Mouse (Mus musculus) MEL (cell line): ENCODE results near the gene Fanca. TPM values are rescaled to one million over a fixed set of nuclear protein-coding genes. Genes with fewer than 3 reads are reported as not detected.
A peak's percentile ranks its signal among the peaks of the same experiment; 100 is the strongest.

Source experiments
- DNase-seq: peaks from one replicate; pipeline ENCODE4 v3.0.0; 2011; ENCODE audit warnings: low read depth, low spot score
- H3K27ac ChIP-seq: 2 replicates; pipeline ENCODE4 v1.5.1; 2012; ENCODE audit warnings: low read depth, mild to moderate bottlenecking, control low read depth, low read length, moderate library complexity; ENCODE audit not compliant: control insufficient read depth
- H3K27me3 ChIP-seq, 2 experiments: fragments of 150-350 bp in 1 of 2; sonication (generic) in 1 of 2; 2 replicates each; pipeline ENCODE4 v1.6.1; 2012; ENCODE audit warnings: low read length in 2 of 2, mild to moderate bottlenecking in 2 of 2, improper control_type of control experiment in 1 of 2, moderate library complexity in 1 of 2; ENCODE audit not compliant: insufficient read depth in 2 of 2, control insufficient read depth in 1 of 2
- H3K36me3 ChIP-seq, 2 experiments: 2 replicates each; pipeline ENCODE4 v1.6.1; 2012 to 2014; ENCODE audit warnings: low read length in 2 of 2, improper control_type of control experiment in 1 of 2, inconsistent platforms in 1 of 2, mild to moderate bottlenecking in 1 of 2; ENCODE audit not compliant: insufficient read depth in 2 of 2, control insufficient read depth in 1 of 2
- H3K4me1 ChIP-seq, 2 experiments: fragments of 150-350 bp in 1 of 2; sonication (generic) in 1 of 2; 2 replicates each; pipeline ENCODE4 v1.6.1; 2012; ENCODE audit warnings: low read length in 2 of 2, improper control_type of control experiment in 1 of 2, mild to moderate bottlenecking in 1 of 2; ENCODE audit not compliant: insufficient read depth in 2 of 2, control insufficient read depth in 1 of 2
- H3K4me3 ChIP-seq, 2 experiments: fragments of 150-350 bp in 1 of 2; sonication (generic) in 1 of 2; 2 replicates each; pipeline ENCODE4 v1.5.1; 2012; ENCODE audit warnings: low read depth in 2 of 2, low read length in 2 of 2, mild to moderate bottlenecking in 2 of 2, moderate library complexity in 2 of 2, control low read depth in 1 of 2, improper control_type of control experiment in 1 of 2; ENCODE audit not compliant: control insufficient read depth in 1 of 2, insufficient read depth in 1 of 2
- H3K79me2 ChIP-seq: 2 replicates; pipeline ENCODE4 v1.6.1; 2012; ENCODE audit warnings: mild to moderate bottlenecking, low read length, moderate library complexity; ENCODE audit not compliant: control insufficient read depth, poor library complexity, insufficient read depth
- H3K9ac ChIP-seq: 2 replicates; pipeline ENCODE4 v1.6.1; 2012; ENCODE audit warnings: low read depth, mild to moderate bottlenecking, control low read depth, low read length, moderate library complexity; ENCODE audit not compliant: control insufficient read depth, poor library complexity, severe bottlenecking
- H3K9me3 ChIP-seq: fragments of 150-350 bp; sonication (generic); replicated peaks from 2 replicates; pipeline ENCODE4 v1.6.1; 2012; ENCODE audit warnings: mild to moderate bottlenecking, low read length, improper control_type of control experiment, moderate library complexity; ENCODE audit not compliant: insufficient read depth
- CHD1 ChIP-seq: IDR thresholded peaks from 2 replicates; pipeline ENCODE4 v1.6.1; 2012; ENCODE audit warnings: low read depth, mild to moderate bottlenecking, inconsistent platforms, low read length, improper control_type of control experiment
- CTCF ChIP-seq, 3 experiments: IDR thresholded peaks in 2 of 3; conservative IDR thresholded peaks in 1 of 3; 2 replicates each; pipeline ENCODE4 v1.5.1; 2011 to 2012; ENCODE audit warnings: low read length in 3 of 3, low read depth in 2 of 3, mild to moderate bottlenecking in 2 of 3, improper control_type of control experiment in 1 of 3, inconsistent platforms in 1 of 3, mixed read lengths in 1 of 3, moderate library complexity in 1 of 3; ENCODE audit not compliant: control insufficient read depth in 1 of 3, insufficient read depth in 1 of 3, poor library complexity in 1 of 3, severe bottlenecking in 1 of 3
- ELF1 ChIP-seq: IDR thresholded peaks from 2 replicates; pipeline ENCODE4 v1.6.1; 2014; ENCODE audit warnings: low read depth, mild to moderate bottlenecking, inconsistent platforms, low read length, improper control_type of control experiment, moderate library complexity
- EP300 ChIP-seq, 2 experiments: IDR thresholded peaks; 2 replicates each; pipeline ENCODE4 v1.6.1; 2011; ENCODE audit warnings: improper control_type of control experiment in 2 of 2, low read length in 2 of 2, low read depth in 1 of 2, mild to moderate bottlenecking in 1 of 2
- GATA1 ChIP-seq: IDR thresholded peaks from 2 replicates; pipeline ENCODE4 v1.6.1; 2011; ENCODE audit warnings: low read depth, low read length, improper control_type of control experiment
- JUND ChIP-seq: IDR thresholded peaks from 2 replicates; pipeline ENCODE4 v1.6.1; 2011; ENCODE audit warnings: low read depth, mild to moderate bottlenecking, improper control_type of control experiment, low read length
- MAFK ChIP-seq: IDR thresholded peaks from 2 replicates; pipeline ENCODE4 v1.6.1; 2011; ENCODE audit warnings: low read depth, mild to moderate bottlenecking, low read length, improper control_type of control experiment, borderline replicate concordance
- MAX ChIP-seq: IDR thresholded peaks from 2 replicates; pipeline ENCODE4 v1.6.1; 2011; ENCODE audit warnings: low read length, improper control_type of control experiment
- MYB ChIP-seq: IDR thresholded peaks from 2 replicates; pipeline ENCODE4 v1.6.1; 2011; ENCODE audit warnings: mild to moderate bottlenecking, low read depth, low read length, improper control_type of control experiment
- MYC ChIP-seq: IDR thresholded peaks from 2 replicates; pipeline ENCODE4 v1.6.1; 2011; ENCODE audit warnings: low read depth, mild to moderate bottlenecking, low read length, improper control_type of control experiment, moderate library complexity
- NELFE ChIP-seq: IDR thresholded peaks from 2 replicates; pipeline ENCODE4 v1.6.1; 2011; ENCODE audit warnings: low read depth, low read length, improper control_type of control experiment
- NRF1 ChIP-seq: IDR thresholded peaks from 2 replicates; pipeline ENCODE4 v1.6.1; 2014; ENCODE audit warnings: low read depth, mild to moderate bottlenecking, inconsistent platforms, low read length, improper control_type of control experiment, moderate library complexity; ENCODE audit not compliant: poor library complexity, insufficient read depth, severe bottlenecking
- RAD21 ChIP-seq: IDR thresholded peaks from 2 replicates; pipeline ENCODE4 v1.6.1; 2011; ENCODE audit warnings: mild to moderate bottlenecking, low read depth, low read length, improper control_type of control experiment
- SIN3A ChIP-seq: IDR thresholded peaks from 2 replicates; pipeline ENCODE4 v1.6.1; 2012; ENCODE audit warnings: low read length, improper control_type of control experiment, inconsistent platforms
- SMC3 ChIP-seq: IDR thresholded peaks from 2 replicates; pipeline ENCODE4 v1.6.1; 2011; ENCODE audit warnings: low read depth, low read length, improper control_type of control experiment
- TBP ChIP-seq: IDR thresholded peaks from 2 replicates; pipeline ENCODE4 v1.8.0; 2011; ENCODE audit warnings: low read depth, low read length, improper control_type of control experiment
- UBTF ChIP-seq: IDR thresholded peaks from 2 replicates; pipeline ENCODE4 v1.6.1; 2012; ENCODE audit warnings: low read depth, mild to moderate bottlenecking, inconsistent platforms, low read length, improper control_type of control experiment, moderate library complexity, borderline replicate concordance; ENCODE audit not compliant: insufficient read depth
- USF1 ChIP-seq: IDR thresholded peaks from 2 replicates; pipeline ENCODE4 v1.6.1; 2014; ENCODE audit warnings: low read depth, mild to moderate bottlenecking, inconsistent platforms, low read length, improper control_type of control experiment, moderate library complexity
- ZC3H11A ChIP-seq: IDR thresholded peaks from 2 replicates; pipeline ENCODE4 v1.6.1; 2012; ENCODE audit warnings: low read depth, mild to moderate bottlenecking, inconsistent platforms, low read length, improper control_type of control experiment
- ZKSCAN1 ChIP-seq: IDR thresholded peaks from 2 replicates; pipeline ENCODE4 v1.6.1; 2012; ENCODE audit warnings: low read depth, mild to moderate bottlenecking, inconsistent platforms, low read length, improper control_type of control experiment, moderate library complexity
- ZNF384 ChIP-seq: IDR thresholded peaks from 2 replicates; pipeline ENCODE4 v1.6.1; 2012; ENCODE audit warnings: low read depth, mild to moderate bottlenecking, inconsistent platforms, low read length, improper control_type of control experiment
- polyA plus RNA-seq, 2 experiments: library from polyadenylated mRNA; stranded (reverse) in 1 of 2; unstranded in 1 of 2; fragments of >175 nt in 1 of 2; fragments of >200 nt in 1 of 2; gene quantifications; 2 replicates each; pipeline versions ENCODE4 v1.2.1 to v1.2.4; 2012; ENCODE audit warnings: low replicate concordance in 2 of 2, low read depth in 1 of 2; ENCODE audit not compliant: insufficient read length in 2 of 2, insufficient read depth in 1 of 2, missing spikeins in 1 of 2
- total RNA-seq: library from RNA; depleted of rRNA; stranded (reverse); fragments of 300-350 nt; gene quantifications from 2 replicates; pipeline ENCODE4 v1.2.3, GENCODE M21; 2012

Gene Fanca
- total and polyA plus RNA-seq, 3 experiments: 32.2 to 75.9 TPM; not detected in 1

DNA sequence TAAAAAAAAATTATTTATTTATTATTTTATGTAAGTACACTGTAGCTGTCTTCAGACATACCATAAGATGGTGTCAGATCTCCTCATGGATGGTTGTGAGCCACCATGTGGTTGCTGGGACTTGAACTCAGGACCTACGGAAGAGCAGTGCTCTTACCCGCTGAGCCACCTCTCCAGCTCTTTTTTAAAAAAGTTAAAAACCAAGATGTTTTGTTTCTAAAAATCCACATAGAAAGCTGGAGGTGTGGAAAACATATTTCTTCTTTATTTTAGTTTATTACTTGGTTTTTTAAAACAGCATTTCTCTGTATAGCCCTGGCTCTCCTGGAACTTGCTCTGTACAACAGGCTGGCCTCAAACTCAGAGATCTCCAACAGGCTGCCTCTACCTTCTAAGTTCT lies 10.2 kb upstream of the Fanca start:
- Histone ChIP-seq H3K36me3 (peaks cover 0 to 14% of the 10 kb centered on the region in 2 experiments; a peak in 2 of 4 replicates), H3K27me3 (no peaks in the 10 kb centered on the region), H3K27ac (no peak overlapping the region), H3K4me1 (peaks cover 0 to 27% of the 10 kb centered on the region in 2 experiments; a peak in 3 of 4 replicates), H3K9ac (no peak overlapping the region), H3K4me3 (no peak overlapping the region), H3K9me3 (no peaks in the 10 kb centered on the region), H3K79me2 (no peaks in the 10 kb centered on the region)
- DNase-seq: no peak
- TF ChIP-seq ELF1: no peak
- TF ChIP-seq TBP: peak; percentile 67

DNA sequence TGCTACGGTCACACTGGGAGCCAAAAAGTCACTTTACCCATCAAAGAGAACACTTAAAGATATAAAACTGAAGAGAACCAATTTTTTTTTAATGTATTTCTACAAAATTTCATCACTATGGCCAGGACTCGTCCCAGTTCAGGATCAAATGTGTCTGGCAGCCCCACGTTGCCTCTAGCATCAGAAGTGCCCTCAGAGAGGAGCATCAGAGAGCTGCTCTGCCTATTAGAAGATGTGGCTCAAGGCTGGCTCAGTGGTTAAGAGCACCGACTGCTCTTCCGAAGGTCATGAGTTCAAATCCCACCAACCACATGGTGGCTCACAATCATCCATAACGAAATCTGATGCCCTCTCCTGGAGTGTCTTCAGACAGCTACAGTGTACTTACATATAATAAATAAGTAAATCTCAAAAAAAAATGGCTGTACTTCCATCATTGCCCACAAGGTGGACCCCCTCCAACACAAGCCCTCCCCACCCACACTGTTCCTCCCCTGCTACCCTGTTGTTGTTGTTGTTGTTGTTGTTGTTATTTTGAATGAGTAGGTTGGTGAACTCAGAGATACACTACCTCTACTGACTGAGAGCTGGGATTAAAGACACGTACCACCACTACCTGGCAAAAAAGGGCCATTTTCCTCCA lies 1.3 kb upstream of the Fanca start:
- peak; percentile 76 for DNase-seq
- Histone ChIP-seq H3K4me3 (no peak overlapping the region; a peak in 1 of 4 replicates), H3K9ac (no peak overlapping the region)

DNA sequence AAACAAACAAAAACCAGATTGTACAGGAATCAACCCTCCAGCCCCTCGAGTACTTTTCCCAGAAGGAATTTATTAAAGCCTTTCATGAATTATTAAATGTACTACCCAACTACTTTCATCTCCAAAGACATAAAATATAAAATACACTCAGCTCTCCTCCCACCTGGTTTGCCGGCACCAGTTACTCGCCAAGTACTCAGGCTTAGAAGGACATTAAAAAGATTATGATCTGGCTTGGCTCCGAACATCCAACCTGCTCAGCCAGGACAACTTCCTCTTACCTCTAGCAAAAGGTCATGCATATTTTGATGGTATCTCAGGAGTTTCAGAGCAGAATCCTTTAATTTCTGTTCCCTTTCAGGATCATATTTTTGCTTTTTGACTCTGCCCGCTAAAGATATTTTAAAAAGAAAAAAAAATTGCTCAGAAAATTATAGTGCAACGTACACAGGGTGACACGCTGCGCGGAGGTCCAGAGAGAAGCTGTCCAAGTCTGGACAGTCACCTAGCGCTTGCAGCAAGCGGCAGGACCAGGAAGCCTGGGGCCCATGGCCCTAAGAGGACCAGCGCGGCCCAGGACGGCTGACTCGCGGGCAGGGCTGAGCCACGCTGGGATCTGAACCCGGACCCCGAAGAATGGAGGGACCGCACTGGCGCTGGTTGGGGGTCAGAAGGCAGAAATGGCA lies 452 bp downstream of the Fanca start:
- no peak for DNase-seq
- peaks cover 0 to 7% of the 10 kb centered on the region in 2 experiments; a peak in 2 of 4 replicates for H3K4me1 ChIP-seq
- no peaks in the 10 kb centered on the region for H3K36me3 ChIP-seq
- peak overlapping the region; percentile 77 for H3K27ac ChIP-seq
- no peaks in the 10 kb centered on the region for H3K27me3 ChIP-seq
- H3K9ac ChIP-seq: peak overlapping the region; percentile 94
- peak overlapping the region; percentile 91 to 92 for H3K4me3 ChIP-seq
- H3K9me3 ChIP-seq: no peaks in the 10 kb centered on the region
- TF ChIP-seq MAX: peak; percentile 13; the same call in 1 of the 2 replicates
- TF ChIP-seq MAFK: no peak
- no peak for TF ChIP-seq USF1
- 0 out of 2 replicates have a peak, but pooled peaks have one; percentile 6 for TF ChIP-seq GATA1
- 0 out of 4 replicates have a peak, but pooled peaks of 1 of the 2 experiments have one; percentile 12 for TF ChIP-seq EP300 (IDR thresholded peaks at IDR 0.05; ENCODE audit: low read depth in 1 of 2, low read length in 2 of 2)
- TF ChIP-seq ZC3H11A: no peak
- TF ChIP-seq MYB: no peak
- H3K79me2 ChIP-seq: peaks cover 5% of the 10 kb centered on the region; the same call in 1 of the 2 replicates

More for the DNA sequence above, 1.3 kb upstream of the Fanca start:
- peaks cover 5% of the 10 kb centered on the region; the same call in 1 of the 2 replicates for H3K79me2 ChIP-seq
- TF ChIP-seq CTCF (IDR thresholded peaks at IDR 0.05 in 2 of 3, conservative IDR thresholded peaks at IDR 0.05 in 1 of 3; ENCODE audit: control insufficient read depth in 1 of 3, insufficient read depth in 1 of 3, low read depth in 2 of 3, low read length in 3 of 3, poor library complexity in 1 of 3, severe bottlenecking in 1 of 3): peak; percentile 48 to 69 (median 58)
- TF ChIP-seq MYC: no peak
- TF ChIP-seq UBTF: no peak
- peak; percentile 45; the same call in 1 of the 2 replicates for TF ChIP-seq SIN3A
- TF ChIP-seq ZC3H11A: peak; percentile 30; the same call in 1 of the 2 replicates
- peak; percentile 43 for TF ChIP-seq RAD21
- peak; percentile 96 for TF ChIP-seq TBP
- TF ChIP-seq SMC3: peak; percentile 66
- peak; percentile 85 for TF ChIP-seq ZNF384
- no peak for TF ChIP-seq NRF1
- TF ChIP-seq CHD1: no peak
- TF ChIP-seq JUND: no peak
- no peak for TF ChIP-seq NELFE
- no peak for TF ChIP-seq ZKSCAN1
- TF ChIP-seq, all 39 proteins: peak for 7
- Histone ChIP-seq H3K36me3 (no peaks in the 10 kb centered on the region), H3K4me1 (peaks cover 0 to 7% of the 10 kb centered on the region in 2 experiments; a peak in 2 of 4 replicates), H3K27ac (no peak overlapping the region), H3K27me3 (no peaks in the 10 kb centered on the region), H3K9me3 (no peaks in the 10 kb centered on the region)
